Mouse (Mus musculus): ENCODE results near the gene Pls3. TPM values are rescaled to one million over a fixed set of nuclear protein-coding genes. Genes with fewer than 3 reads are reported as not detected.

Gene Pls3
- polyA plus RNA-seq, 1 experiment from 2014 or later, result 69.3 TPM

DNA sequence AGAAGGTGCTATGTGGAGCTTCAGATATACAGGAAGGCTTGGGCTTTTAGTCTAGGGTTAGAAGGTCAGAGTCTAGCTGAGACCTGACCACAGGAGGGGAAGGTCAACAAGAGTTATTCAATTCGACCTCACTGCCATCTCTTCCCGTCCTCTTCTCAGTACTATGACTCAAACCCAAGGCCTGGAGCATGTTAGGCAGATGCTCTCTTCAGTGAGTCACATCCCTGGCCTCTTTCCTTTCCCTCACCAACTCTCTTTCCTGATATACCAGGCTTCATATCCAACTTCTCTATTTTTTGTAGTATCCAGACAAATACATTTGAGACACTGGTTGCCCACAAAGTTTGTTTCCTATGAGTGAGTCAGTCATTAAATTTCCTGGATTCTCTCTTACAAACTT is 40.1 kb downstream of the Pls3 start:
- Histone ChIP-seq H3K4me2 (replicated peaks) (no peak overlapping the region), H3K27me3 (replicated peaks) (no peaks in the 10 kb centered on the region), H3K36me3 (no peaks in the 10 kb centered on the region), H3K4me1 (no peaks in the 10 kb centered on the region), H3K9ac (no peak overlapping the region), H3K27ac (no peak overlapping the region), H3K4me3 (no peak overlapping the region), H3K9me3 (no peaks in the 10 kb centered on the region)
- no peak for ATAC-seq (ENCODE audit: low FRiP score, low read depth)
- 74% methylated on average over 2 of the region's 2 CpGs for WGBS

DNA sequence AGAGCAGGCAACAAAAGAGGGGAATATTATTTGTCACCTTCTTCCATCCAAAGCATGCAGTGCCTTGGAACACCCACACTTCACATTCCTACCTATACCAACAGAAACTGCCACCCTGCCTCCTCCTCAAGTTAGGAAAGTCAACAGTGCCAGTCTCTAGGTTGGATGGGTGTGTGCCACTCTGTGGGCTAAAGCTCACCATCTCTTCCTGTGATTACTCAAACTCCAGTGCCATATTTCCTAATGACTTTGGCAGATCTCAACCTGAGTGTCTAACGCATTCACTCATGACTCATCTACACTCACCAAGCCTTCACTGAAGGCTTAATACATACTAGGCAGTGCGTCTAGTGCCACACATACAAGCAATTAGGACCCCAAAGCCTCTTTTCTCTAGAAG is 40.7 kb downstream of the Pls3 start:
- Histone ChIP-seq H3K4me2 (replicated peaks) (no peak overlapping the region), H3K9me3 (no peaks in the 10 kb centered on the region), H3K27me3 (replicated peaks) (no peaks in the 10 kb centered on the region), H3K36me3 (no peaks in the 10 kb centered on the region), H3K27ac (no peak overlapping the region), H3K4me1 (no peaks in the 10 kb centered on the region), H3K9ac (no peak overlapping the region), H3K4me3 (no peak overlapping the region)
- no peak for ATAC-seq (ENCODE audit: low FRiP score, low read depth)
- WGBS, result 95% methylated on average over 2 of the region's 2 CpGs

DNA sequence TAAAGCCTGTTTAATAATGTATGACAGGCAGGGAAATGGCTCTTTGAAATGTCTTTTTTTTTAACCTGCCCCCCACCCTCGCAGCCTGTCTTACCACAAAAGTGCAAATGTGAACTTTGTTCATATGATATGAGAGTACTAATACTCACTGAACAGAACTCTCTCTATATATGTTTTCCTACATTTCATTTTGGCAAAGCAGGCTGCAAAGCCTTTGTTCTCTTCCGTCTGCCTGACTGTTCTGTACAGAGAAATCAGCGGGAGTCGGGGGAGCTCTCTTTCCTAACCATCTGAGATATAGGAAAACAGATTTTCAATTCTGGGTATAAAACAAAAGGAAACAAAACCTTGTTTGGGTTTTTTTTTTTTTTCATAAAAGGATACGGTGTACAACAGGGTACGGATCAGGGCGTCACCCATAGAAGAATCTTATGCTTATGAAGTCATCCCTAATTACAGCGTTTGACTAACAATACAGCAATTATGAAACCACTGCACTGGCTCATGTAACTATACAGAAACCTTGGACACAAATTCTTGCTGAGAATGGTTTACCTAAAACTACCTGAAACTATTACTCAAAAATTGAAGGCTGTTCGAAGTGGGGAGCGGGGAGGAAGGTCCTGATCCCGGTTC is 41.9 kb downstream of the Pls3 start:
- no peaks in the 10 kb centered on the region for H3K4me1 ChIP-seq
- no peak overlapping the region for H3K4me2 ChIP-seq (replicated peaks)
- WGBS, result 85% methylated on average over 11 of the region's 11 CpGs
- H3K36me3 ChIP-seq, result no peaks in the 10 kb centered on the region
- no peaks in the 10 kb centered on the region for H3K27me3 ChIP-seq (replicated peaks)
- no peak overlapping the region for H3K4me3 ChIP-seq
- no peaks in the 10 kb centered on the region for H3K9me3 ChIP-seq
- H3K9ac ChIP-seq, result no peak overlapping the region
- ATAC-seq (ENCODE audit: low FRiP score, low read depth), result no peak
- no peak overlapping the region for H3K27ac ChIP-seq

DNA sequence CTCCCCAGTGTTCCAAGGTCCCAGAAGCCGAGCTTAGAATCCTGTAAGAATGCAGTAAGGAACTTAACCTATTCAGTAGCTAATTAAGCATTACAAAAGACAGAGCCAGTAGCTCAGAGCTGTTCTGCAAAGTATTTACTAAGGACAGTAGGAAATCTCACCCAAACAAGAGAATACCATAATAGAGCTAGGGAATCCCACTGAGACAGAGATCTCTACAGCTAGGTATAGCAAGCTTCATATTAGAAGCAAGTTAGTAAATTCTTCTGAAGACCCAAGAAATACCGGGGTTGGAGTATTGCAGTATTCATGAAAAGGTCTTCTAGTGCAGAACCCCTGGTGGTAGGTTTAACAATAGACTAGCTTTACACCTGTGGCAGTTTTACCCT is 45.1 kb downstream of the Pls3 start:
- Histone ChIP-seq H3K4me2 (replicated peaks) (no peak overlapping the region), H3K4me1 (no peaks in the 10 kb centered on the region), H3K36me3 (no peaks in the 10 kb centered on the region), H3K9me3 (no peaks in the 10 kb centered on the region), H3K9ac (no peak overlapping the region), H3K27ac (no peak overlapping the region), H3K27me3 (replicated peaks) (no peaks in the 10 kb centered on the region), H3K4me3 (no peak overlapping the region)
- no peak for ATAC-seq (ENCODE audit: low FRiP score, low read depth)
- WGBS, result 30% methylated on average over 2 of the region's 2 CpGs

DNA sequence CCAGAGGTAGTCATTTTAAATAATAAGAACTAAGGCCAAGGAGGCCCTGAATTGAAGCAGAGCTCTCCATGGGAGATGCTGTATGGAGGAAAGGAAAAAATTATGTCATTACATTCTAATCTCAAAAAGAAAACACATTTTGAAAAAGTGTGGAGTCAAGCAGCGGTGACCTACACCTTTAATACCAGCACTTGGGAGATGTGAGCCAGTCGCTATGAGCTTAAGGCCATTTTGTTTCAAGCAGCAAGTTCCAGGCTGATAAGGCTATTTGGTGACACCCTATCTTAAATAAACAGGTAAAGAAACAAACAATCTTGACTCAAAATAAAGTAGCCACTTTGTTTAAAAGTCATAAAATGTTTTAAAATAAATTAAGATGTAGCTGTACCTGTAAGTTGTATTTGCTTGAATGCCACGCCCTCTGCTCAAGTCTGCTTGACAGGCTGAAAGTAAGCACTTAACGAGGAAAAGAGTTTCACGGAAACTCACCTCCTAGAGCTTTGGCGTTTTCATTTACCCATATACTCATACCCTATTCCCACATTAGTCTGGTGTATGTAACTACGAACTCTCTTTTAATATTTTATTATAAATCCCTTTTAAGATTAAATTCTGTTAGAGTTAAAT is 45.6 kb downstream of the Pls3 start:
- Histone ChIP-seq H3K36me3 (no peaks in the 10 kb centered on the region), H3K27me3 (replicated peaks) (no peaks in the 10 kb centered on the region), H3K4me2 (replicated peaks) (no peak overlapping the region), H3K4me3 (no peak overlapping the region), H3K27ac (no peak overlapping the region), H3K9ac (no peak overlapping the region), H3K4me1 (no peaks in the 10 kb centered on the region), H3K9me3 (no peaks in the 10 kb centered on the region)
- no peak for ATAC-seq (ENCODE audit: low FRiP score, low read depth)
- 68% methylated on average over 7 of the region's 7 CpGs for WGBS

DNA sequence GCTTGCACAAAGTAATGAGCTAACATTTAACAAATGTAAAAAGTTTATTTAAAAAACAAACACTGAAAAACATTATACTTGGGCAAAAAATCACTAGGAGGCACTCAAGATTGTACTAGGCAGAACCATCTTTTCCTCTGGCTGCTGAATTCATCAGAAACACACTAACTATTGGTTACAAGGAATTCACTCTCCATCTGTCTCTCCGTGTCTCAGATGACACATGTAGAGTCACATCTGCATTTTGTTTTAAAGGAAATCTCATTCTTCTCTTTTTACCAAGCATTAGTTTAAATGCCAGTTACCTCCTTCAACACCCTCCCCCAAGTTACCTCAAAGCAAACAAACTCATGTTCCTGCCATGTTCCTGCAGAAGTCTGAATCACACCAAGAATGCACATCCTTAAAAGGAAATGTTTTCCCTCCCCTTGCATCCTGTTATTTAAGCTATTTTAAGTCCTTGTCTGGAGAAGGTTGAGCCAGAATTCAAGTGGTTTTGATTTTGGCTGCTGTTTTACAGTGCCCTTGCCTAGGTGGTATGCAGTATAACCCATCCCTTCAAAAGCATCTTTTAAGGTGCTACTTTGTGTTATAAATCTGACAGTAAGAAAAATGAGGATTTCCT is 56.2 kb downstream of the Pls3 start:
- no peaks in the 10 kb centered on the region for H3K36me3 ChIP-seq
- no peaks in the 10 kb centered on the region for H3K4me1 ChIP-seq
- H3K9me3 ChIP-seq, result no peaks in the 10 kb centered on the region
- H3K27me3 ChIP-seq (replicated peaks), result no peaks in the 10 kb centered on the region
- ATAC-seq (ENCODE audit: low FRiP score, low read depth), result no peak
- 77% methylated on average over 1 of the region's 1 CpGs for WGBS
- no peak overlapping the region for H3K4me2 ChIP-seq (replicated peaks)
- H3K27ac ChIP-seq, result no peak overlapping the region
- no peak overlapping the region for H3K4me3 ChIP-seq
- H3K9ac ChIP-seq, result no peak overlapping the region

DNA sequence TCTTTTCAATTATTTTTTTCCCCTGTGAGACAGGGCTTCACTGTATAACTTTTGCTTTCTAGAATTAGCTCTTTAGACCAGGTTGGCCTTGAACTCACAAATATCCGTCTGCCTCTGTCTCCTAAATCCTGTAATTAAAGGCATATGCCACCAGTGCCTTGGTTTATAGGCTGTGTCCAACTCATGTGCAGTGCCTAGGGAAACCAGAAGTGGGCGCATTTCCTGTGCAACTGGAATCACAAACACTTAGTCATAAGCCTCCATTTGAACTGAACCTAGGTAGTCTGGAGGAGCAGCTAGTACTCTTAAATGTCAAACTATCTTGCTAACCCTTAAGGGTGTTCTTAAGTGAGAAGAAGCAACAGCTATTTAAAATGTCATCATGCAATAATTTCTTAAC is 60.0 kb downstream of the Pls3 start:
- no peaks in the 10 kb centered on the region for H3K36me3 ChIP-seq
- H3K27me3 ChIP-seq (replicated peaks), result no peaks in the 10 kb centered on the region
- H3K9me3 ChIP-seq, result no peaks in the 10 kb centered on the region
- H3K27ac ChIP-seq, result no peak overlapping the region
- no peaks in the 10 kb centered on the region for H3K4me1 ChIP-seq
- H3K4me3 ChIP-seq, result no peak overlapping the region
- no peak overlapping the region for H3K9ac ChIP-seq
- no peak overlapping the region for H3K4me2 ChIP-seq (replicated peaks)
- 76% methylated on average over 2 of the region's 2 CpGs for WGBS
- no peak for ATAC-seq (ENCODE audit: low FRiP score, low read depth)

DNA sequence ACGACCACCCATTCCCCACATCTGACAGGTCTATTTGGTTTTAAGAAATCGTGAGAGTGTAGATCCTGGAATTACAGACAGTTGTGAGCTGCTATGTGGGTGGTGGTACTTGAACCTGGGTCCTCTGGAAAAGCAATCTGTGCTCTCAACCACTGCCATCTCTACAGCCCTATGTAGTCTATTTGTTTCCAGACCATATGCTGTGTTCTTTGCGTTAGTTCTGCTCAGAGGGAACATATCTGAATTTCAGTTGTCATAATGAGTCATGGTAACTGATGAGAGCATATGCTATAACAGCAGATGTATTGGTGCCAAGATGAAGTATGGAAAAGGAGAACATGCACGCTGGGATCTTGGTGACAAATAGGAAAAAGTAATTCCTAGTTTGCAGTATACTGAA is 60.9 kb downstream of the Pls3 start:
- no peak for ATAC-seq (ENCODE audit: low FRiP score, low read depth)
- H3K27ac ChIP-seq, result no peak overlapping the region
- H3K4me1 ChIP-seq, result no peaks in the 10 kb centered on the region
- no peak overlapping the region for H3K9ac ChIP-seq
- no peaks in the 10 kb centered on the region for H3K9me3 ChIP-seq
- no peaks in the 10 kb centered on the region for H3K36me3 ChIP-seq
- WGBS, result 87% methylated on average over 4 of the region's 4 CpGs
- no peaks in the 10 kb centered on the region for H3K27me3 ChIP-seq (replicated peaks)
- H3K4me2 ChIP-seq (replicated peaks), result no peak overlapping the region
- no peak overlapping the region for H3K4me3 ChIP-seq

DNA sequence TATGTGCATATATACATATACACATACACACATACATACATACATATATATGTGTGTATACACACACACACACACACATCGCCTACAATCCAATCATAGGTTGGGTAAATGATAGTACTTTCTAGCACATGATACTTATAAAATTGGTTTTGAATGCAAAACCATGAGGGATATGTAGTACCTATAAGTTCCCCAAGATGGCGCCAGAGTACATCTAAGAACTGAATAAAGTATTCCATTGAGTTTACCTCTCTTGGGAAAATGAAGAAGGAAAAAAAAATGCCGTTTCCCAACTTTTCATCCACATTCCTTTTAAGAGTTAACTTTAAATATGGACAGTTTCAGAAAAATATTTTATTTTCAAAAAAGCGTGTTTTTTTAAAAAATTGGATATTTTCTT is 78.4 kb downstream of the Pls3 start:
- 33% methylated on average over 4 of the region's 4 CpGs for WGBS
- ATAC-seq (ENCODE audit: low FRiP score, low read depth), result no peak
- no peak overlapping the region for H3K4me3 ChIP-seq
- H3K9me3 ChIP-seq, result no peaks in the 10 kb centered on the region
- no peak overlapping the region for H3K9ac ChIP-seq
- no peaks in the 10 kb centered on the region for H3K27me3 ChIP-seq (replicated peaks)
- no peaks in the 10 kb centered on the region for H3K4me1 ChIP-seq
- peaks cover 4% of the 10 kb centered on the region; the same call in 1 of the 2 replicates for H3K36me3 ChIP-seq
- no peak overlapping the region for H3K4me2 ChIP-seq (replicated peaks)
- H3K27ac ChIP-seq, result no peak overlapping the region

DNA sequence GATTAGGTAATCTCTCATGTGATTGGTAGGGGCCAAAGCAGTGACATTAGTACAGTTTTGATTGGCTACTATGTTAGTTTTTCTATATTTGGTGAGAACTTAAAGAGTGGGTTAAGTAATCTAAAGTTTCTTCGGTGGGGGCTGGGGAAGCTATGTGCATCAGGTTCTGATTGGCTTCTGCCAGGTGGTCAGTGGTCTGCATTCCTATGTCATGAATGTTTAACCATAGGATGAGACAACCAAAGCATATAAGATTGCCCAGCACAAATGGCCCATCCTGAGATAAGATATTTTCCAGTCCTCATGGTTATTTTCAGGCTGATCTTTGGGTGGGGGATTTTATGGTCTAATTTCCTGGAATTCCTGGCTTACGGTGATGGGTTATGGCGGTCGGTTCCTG is 95.2 kb downstream of the Pls3 start:
- Histone ChIP-seq H3K36me3 (no peaks in the 10 kb centered on the region), H3K9ac (no peak overlapping the region), H3K4me2 (replicated peaks) (no peak overlapping the region), H3K9me3 (no peaks in the 10 kb centered on the region), H3K4me3 (no peak overlapping the region), H3K27me3 (replicated peaks) (no peaks in the 10 kb centered on the region), H3K27ac (no peak overlapping the region), H3K4me1 (no peaks in the 10 kb centered on the region)
- ATAC-seq (ENCODE audit: low FRiP score, low read depth), result no peak
- 80% methylated on average over 4 of the region's 4 CpGs for WGBS

DNA sequence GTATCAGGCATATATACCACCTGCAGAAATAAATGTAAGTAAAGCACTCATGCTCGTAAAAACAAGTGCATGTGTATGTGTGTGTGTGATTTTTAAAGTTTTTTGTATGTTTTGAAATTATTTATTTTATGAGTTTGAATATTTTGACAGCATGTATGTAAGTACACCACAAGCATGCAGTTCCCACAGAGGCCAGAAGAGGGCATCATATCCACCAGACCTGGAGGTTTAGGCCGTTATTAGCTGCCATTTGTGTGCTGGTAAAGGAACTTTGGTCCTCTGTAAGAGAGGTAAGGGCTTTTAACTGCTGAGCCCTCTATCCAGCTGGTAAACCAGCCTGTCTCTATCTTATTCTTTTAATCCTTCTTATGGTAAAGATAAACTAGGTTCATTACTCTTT is 97.5 kb downstream of the Pls3 start:
- no peak for ATAC-seq (ENCODE audit: low FRiP score, low read depth)
- 81% methylated on average over 2 of the region's 2 CpGs for WGBS
- Histone ChIP-seq H3K27ac (no peak overlapping the region), H3K4me3 (no peak overlapping the region), H3K4me2 (replicated peaks) (no peak overlapping the region), H3K36me3 (no peaks in the 10 kb centered on the region), H3K4me1 (no peaks in the 10 kb centered on the region), H3K9ac (no peak overlapping the region), H3K27me3 (replicated peaks) (no peaks in the 10 kb centered on the region), H3K9me3 (no peaks in the 10 kb centered on the region)

DNA sequence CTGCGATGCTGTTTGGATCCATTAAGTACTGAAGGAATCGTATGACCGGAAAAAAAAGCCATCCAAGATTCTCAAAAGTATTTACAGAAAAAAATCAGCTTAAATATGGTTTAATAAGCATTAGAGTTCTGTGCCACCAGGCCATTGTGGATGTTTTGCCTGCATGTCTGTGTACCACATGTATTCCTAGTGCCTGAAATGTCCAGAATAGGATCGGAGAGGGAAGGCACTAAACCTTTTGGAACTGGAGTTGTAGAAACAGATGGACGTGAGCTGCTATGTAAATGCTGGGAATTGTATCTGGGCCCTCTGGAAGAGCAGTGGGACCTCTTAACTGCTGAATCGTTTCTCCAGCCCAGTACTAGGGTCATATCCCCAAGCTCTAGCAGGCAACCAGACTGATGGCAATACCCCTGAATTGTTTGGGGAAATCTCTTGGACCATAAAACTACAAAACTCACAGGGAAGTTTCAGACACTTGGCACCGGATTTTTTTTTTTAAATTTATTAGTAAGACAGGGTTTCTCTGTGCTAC is 110.1 kb downstream of the Pls3 start:
- peak overlapping the region; percentile 46 for H3K9ac ChIP-seq
- H3K36me3 ChIP-seq, result no peaks in the 10 kb centered on the region
- ATAC-seq (ENCODE audit: low FRiP score, low read depth), result peak; percentile 51
- H3K27me3 ChIP-seq (replicated peaks), result no peaks in the 10 kb centered on the region
- WGBS, result 28% methylated on average over 7 of the region's 7 CpGs
- H3K4me3 ChIP-seq, result peak overlapping the region; percentile 44
- H3K4me1 ChIP-seq, result no peaks in the 10 kb centered on the region
- no peaks in the 10 kb centered on the region for H3K9me3 ChIP-seq
- no peak overlapping the region for H3K27ac ChIP-seq
- peak overlapping the region; percentile 59 for H3K4me2 ChIP-seq (replicated peaks)
